Mouse (Mus musculus) brown adipose tissue, adult 24 weeks (tissue): ENCODE measurements around the gene Ccdc3. TPM values are rescaled to one million over a fixed set of nuclear protein-coding genes. Genes with fewer than 3 reads are reported as not detected.
"Not testable (repeated sequence)": the region's sequence is repeated elsewhere in the genome, so short reads cannot be mapped to it uniquely, and the experiment has no call there.

Source experiments
- H3K27ac ChIP-seq: fragments of 200-500 bp; replicated peaks from 2 replicates; pipeline ENCODE4 v1.5.1; 2012; ENCODE audit warnings: low read depth, mild to moderate bottlenecking, low read length
- H3K4me1 ChIP-seq: fragments of 200-500 bp; 2 replicates; pipeline ENCODE4 v1.6.1; 2012; ENCODE audit warnings: low read length, mixed read lengths; ENCODE audit not compliant: control insufficient read depth, insufficient read depth, insufficient read length
- H3K4me3 ChIP-seq: fragments of 200-500 bp; 2 replicates; pipeline ENCODE4 v1.5.1; 2012; ENCODE audit warnings: low read depth, mild to moderate bottlenecking, low read length, moderate library complexity; ENCODE audit not compliant: insufficient read depth
- polyA plus RNA-seq: library from polyadenylated mRNA; stranded (reverse); fragments of >200 nt; gene quantifications from 2 replicates; pipeline ENCODE4 v1.2.4, GENCODE M21; 2012; ENCODE audit not compliant: missing spikeins, insufficient read depth, insufficient read length

The Ccdc3 gene
- polyA plus RNA-seq, 1 experiment, result 95.9 TPM

DNA sequence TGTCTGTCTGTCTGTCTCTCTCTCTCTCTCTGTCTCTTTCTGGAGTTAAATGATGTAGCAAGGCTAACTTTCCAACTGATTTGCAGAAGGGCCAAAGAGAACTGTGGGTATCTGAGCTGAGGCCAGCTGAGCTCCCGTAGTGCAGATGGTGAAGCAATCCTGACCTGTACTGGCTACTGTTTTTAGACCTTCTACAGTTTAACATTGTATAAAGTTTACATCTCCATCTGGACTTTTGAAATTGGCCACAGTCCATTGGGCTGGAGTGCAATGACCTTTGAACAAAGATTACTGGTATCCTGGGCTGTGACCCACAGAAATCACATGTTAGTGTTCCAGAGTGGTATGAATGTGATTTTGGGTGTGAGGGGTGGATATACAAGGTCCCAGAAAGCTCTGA lies 81.6 kb downstream of the Ccdc3 start:
- Histone ChIP-seq H3K27ac (peak overlapping the region; percentile 87), H3K4me3 (no peak overlapping the region), H3K4me1 (peaks cover 4% of the 10 kb centered on the region)

GRCm38 (mm10) chr2:5219847-5220375 lies 82.3 kb downstream of the Ccdc3 start:
- H3K4me1 ChIP-seq, result peaks cover 4% of the 10 kb centered on the region

DNA sequence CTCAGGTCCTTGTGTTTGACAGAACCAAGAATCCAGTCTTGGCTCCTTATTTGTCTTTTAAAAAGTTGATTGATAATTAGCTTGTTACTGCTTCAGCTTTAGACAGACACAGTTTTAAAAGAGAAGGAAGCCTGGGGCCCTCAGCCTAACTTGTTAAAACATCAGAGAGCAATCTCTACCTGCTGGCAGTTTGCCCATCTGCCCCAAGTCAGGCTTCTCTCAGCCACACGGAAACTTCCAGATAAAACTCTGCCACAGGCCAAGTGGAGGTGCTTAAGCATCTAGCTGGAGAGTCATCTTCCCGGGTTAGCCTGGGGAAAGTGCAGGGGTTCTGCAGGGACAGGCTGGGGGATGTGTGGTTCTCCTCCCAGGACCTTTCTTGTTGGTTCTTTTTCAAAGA lies 85.0 kb downstream of the Ccdc3 start:
- H3K4me1 ChIP-seq, result peaks cover 4% of the 10 kb centered on the region
- no peak overlapping the region for H3K27ac ChIP-seq
- no peak overlapping the region for H3K4me3 ChIP-seq

More at GRCm38 (mm10) chr2:5219847-5220375, 82.3 kb downstream of the Ccdc3 start:
- no peak overlapping the region for H3K4me3 ChIP-seq
- H3K27ac ChIP-seq, result peak overlapping the region; percentile 87

GRCm38 (mm10) chr2:5236846-5237482 lies 99.4 kb downstream of the Ccdc3 start:
- H3K27ac ChIP-seq, result no peak overlapping the region
- no peaks in the 10 kb centered on the region for H3K4me1 ChIP-seq
- H3K4me3 ChIP-seq, result no peak overlapping the region

GRCm38 (mm10) chr2:5237870-5238269 lies 100.3 kb downstream of the Ccdc3 start:
- Histone ChIP-seq H3K4me1 (no peaks in the 10 kb centered on the region), H3K27ac (no peak overlapping the region), H3K4me3 (no peak overlapping the region)

- no peak overlapping the region for H3K27ac ChIP-seq
- 0 out of 2 replicates have a peak, but pooled peaks cover 3% of the 10 kb centered on the region for H3K4me1 ChIP-seq
- no peak overlapping the region for H3K4me3 ChIP-seq
These were observed 101.9 kb downstream of the Ccdc3 start for GRCm38 (mm10) chr2:5239492-5239891.

DNA sequence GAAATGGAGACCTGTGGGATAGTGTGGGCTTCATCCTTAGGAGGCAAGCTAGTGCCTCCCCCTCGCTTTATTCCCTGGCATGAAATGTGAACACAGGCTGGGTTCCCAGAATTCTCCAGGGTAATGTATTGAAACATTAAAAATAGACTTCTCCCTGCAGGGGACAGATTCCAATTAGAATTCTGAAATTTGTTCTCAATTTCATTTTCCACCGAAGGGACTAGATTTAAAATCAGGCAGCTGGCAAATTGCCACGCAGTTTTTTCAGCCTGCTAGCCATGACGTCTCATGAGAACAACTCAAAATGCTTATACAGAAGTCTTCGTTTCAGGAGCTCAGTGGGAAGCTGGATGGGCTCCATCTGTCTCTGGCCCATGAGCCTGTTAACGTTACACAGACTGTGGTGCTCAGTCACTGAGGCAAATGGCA lies 103.9 kb downstream of the Ccdc3 start:
- 0 out of 2 replicates have a peak, but pooled peaks cover 3% of the 10 kb centered on the region for H3K4me1 ChIP-seq
- peak overlapping the region; percentile 90 for H3K27ac ChIP-seq
- H3K4me3 ChIP-seq, result no peak overlapping the region

- not testable (repeated sequence) for H3K4me3 ChIP-seq, H3K4me1 ChIP-seq
These were observed 111.6 kb downstream of the Ccdc3 start for GRCm38 (mm10) chr2:5249199-5249598.

DNA sequence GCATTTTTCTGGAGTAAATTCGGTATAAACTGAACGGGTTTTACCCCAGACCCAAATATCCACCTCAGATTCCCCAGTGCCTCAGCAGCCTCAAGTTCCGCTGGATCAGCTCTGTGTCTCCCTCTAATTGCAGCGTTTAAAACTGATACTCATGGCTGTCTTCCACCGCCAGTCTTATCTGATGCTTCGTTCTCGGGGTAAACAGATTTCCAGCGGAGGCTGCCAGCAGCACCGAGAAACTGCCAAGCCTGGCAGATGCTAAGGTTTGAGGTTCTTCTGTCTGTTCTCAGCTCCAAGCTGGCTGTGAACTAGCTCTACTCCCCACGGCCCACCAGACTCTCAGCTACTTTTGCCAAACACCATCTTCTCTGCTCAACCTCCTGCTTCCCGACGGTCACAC lies 112.4 kb downstream of the Ccdc3 start:
- Histone ChIP-seq H3K4me3 (no peak overlapping the region), H3K27ac (no peak overlapping the region), H3K4me1 (no peaks in the 10 kb centered on the region)

More at GRCm38 (mm10) chr2:5249199-5249598, 111.6 kb downstream of the Ccdc3 start:
- not testable (repeated sequence) for H3K27ac ChIP-seq

- Histone ChIP-seq H3K27ac (no peak overlapping the region), H3K4me1 (no peaks in the 10 kb centered on the region), H3K4me3 (no peak overlapping the region)
These were observed 120.7 kb downstream of the Ccdc3 start for GRCm38 (mm10) chr2:5258250-5258649.

DNA sequence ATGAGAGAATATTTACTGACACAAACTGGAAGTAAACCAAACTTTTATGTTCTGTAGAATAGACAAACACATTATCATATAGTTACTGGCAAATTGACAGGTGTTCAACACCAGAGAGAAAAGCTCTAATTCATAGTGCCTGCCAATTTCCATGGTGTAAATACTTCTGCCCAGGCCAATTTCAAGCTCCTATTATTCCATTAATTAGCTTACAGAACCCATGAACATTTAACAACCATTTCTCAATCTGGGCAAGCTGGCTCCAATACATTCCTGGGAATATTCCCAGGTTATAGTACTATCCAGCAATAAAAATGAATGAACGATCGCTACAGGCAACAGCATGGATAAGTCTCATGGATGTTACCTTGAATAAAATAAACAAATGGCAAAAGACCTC lies 124.7 kb downstream of the Ccdc3 start:
- Histone ChIP-seq H3K4me1 (no peaks in the 10 kb centered on the region), H3K4me3 (no peak overlapping the region), H3K27ac (no peak overlapping the region)

DNA sequence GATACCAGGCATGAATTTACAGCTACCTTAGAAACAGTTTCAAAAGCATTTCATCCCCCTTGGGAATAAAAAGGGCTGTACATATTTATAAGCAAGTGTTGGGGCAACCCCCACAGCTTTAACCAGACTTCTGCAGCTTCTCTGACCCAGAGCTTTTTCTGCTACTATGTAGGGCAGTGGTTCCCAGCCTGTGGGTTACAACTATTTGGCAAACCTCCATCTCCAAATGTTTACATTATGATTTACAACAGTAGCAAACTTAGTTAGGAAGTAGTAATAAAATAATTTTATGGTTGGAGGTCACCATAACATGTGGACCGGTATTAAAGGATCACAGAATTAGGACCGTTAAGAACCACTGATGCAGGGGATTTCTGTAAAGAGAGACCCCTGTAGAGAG lies 130.4 kb downstream of the Ccdc3 start:
- Histone ChIP-seq H3K4me1 (no peaks in the 10 kb centered on the region), H3K4me3 (no peak overlapping the region), H3K27ac (no peak overlapping the region)

Other genes starting within 250 kb of the Ccdc3 start
- 975 and 1,033 TPM in 2 replicates for gene Phyh, start 218.8 kb upstream of the Ccdc3 start, polyA plus RNA-seq
- not detected in 2 replicates for gene Ucma, start 161.7 kb upstream of the Ccdc3 start, polyA plus RNA-seq
- gene Mcm10, start 125.0 kb upstream of the Ccdc3 start, polyA plus RNA-seq, result not detected in 2 replicates
- 87.1 and 96.4 TPM in 2 replicates for gene Optn, start 73.7 kb upstream of the Ccdc3 start, polyA plus RNA-seq